Mouse (Mus musculus) fibroblast of lung, adult 2 months (primary cell): ENCODE data around the gene Sh3pxd2b.

Source experiments
- DNase-seq: peaks from one replicate; pipeline ENCODE4 v3.0.0-alpha.2; 2011; ENCODE audit warnings: low read depth

The Sh3pxd2b gene

GRCm38 (mm10) chr11:32340476-32341473, 6.8 kb upstream of the Sh3pxd2b start:
- no peak for DNase-seq

GRCm38 (mm10) chr11:32342770-32343191, 4.8 kb upstream of the Sh3pxd2b start:
- no peak for DNase-seq

- no peak for DNase-seq
Observed at GRCm38 (mm10) chr11:32343350-32343749, 4.3 kb upstream of the Sh3pxd2b start.

- no peak for DNase-seq
Observed at GRCm38 (mm10) chr11:32345504-32346297, 1.9 kb upstream of the Sh3pxd2b start.

GRCm38 (mm10) chr11:32347264-32347606, 385 bp upstream of the Sh3pxd2b start:
- no peak for DNase-seq

GRCm38 (mm10) chr11:32348433-32349283, 1.0 kb downstream of the Sh3pxd2b start:
- DNase-seq: no peak

GRCm38 (mm10) chr11:32349284-32349953, 1.8 kb downstream of the Sh3pxd2b start:
- no peak for DNase-seq

GRCm38 (mm10) chr11:32352946-32353345, 5.3 kb downstream of the Sh3pxd2b start:
- no peak for DNase-seq

- DNase-seq: no peak
Observed at GRCm38 (mm10) chr11:32355377-32355776, 7.8 kb downstream of the Sh3pxd2b start.

- peak; percentile 85 for DNase-seq
Observed at GRCm38 (mm10) chr11:32357686-32358085, 10.1 kb downstream of the Sh3pxd2b start.

GRCm38 (mm10) chr11:32358399-32358798, 10.8 kb downstream of the Sh3pxd2b start:
- DNase-seq: no peak

GRCm38 (mm10) chr11:32359566-32359965, 11.9 kb downstream of the Sh3pxd2b start:
- no peak for DNase-seq

GRCm38 (mm10) chr11:32361774-32362173, 14.2 kb downstream of the Sh3pxd2b start:
- DNase-seq: no peak

- DNase-seq: no peak
Observed at GRCm38 (mm10) chr11:32363188-32363587, 15.6 kb downstream of the Sh3pxd2b start.

GRCm38 (mm10) chr11:32363610-32364220, 16.1 kb downstream of the Sh3pxd2b start:
- DNase-seq: no peak

- no peak for DNase-seq
Observed at GRCm38 (mm10) chr11:32364375-32364774, 16.8 kb downstream of the Sh3pxd2b start.

- no peak for DNase-seq
Observed at GRCm38 (mm10) chr11:32365498-32365897, 17.9 kb downstream of the Sh3pxd2b start.

GRCm38 (mm10) chr11:32367056-32367455, 19.4 kb downstream of the Sh3pxd2b start:
- no peak for DNase-seq

GRCm38 (mm10) chr11:32368986-32369385, 21.4 kb downstream of the Sh3pxd2b start:
- no peak for DNase-seq

- no peak for DNase-seq
Observed at GRCm38 (mm10) chr11:32370881-32371280, 23.3 kb downstream of the Sh3pxd2b start.
